Mouse (Mus musculus): ENCODE results near the gene Golm1.

The Golm1 gene

DNA sequence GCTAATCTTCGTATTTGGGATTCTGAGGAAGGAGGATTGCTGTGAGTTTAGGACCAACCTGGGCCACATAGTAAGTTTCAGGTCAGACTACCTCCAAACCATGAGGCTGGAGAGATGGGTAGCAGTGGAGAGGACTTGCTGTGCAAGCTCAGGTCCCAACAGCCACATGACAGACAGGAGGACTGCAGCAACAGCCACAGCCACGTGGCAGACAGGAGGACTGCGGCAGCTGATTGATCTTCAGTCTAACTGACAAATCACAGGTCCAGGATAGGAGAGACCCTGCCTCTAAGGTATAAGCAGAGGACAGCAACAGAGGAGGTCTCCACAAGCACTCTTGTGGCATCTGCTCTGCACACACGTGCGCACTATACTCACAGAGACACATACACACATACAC, 17.8 kb downstream of the Golm1 start:
- H3K9me3 ChIP-seq (ENCODE audit: low read length) = no peaks in the 10 kb centered on the region; the same call in 1 of the 2 replicates
- H3K4me3 ChIP-seq (replicated peaks; ENCODE audit: low read length) = peak overlapping the region; percentile 51; the same call in 1 of the 2 replicates
- no peak for TF ChIP-seq NANOG (IDR thresholded peaks at IDR 0.05; ENCODE audit: borderline replicate concordance, low read length)
- TF ChIP-seq CTCF (conservative IDR thresholded peaks at IDR 0.05; ENCODE audit: low read length) = no peak
- no peak for TF ChIP-seq POU5F1 (IDR thresholded peaks at IDR 0.05; ENCODE audit: borderline replicate concordance, low read length)
- peaks cover 32% of the 10 kb centered on the region for H3K36me3 ChIP-seq (ENCODE audit: insufficient read depth, low read length)
- no peaks in the 10 kb centered on the region for H3K27me3 ChIP-seq (ENCODE audit: insufficient read depth, low read length)
- H3K4me1 ChIP-seq (replicated peaks; ENCODE audit: low read depth, low read length) = peaks cover 99% of the 10 kb centered on the region

DNA sequence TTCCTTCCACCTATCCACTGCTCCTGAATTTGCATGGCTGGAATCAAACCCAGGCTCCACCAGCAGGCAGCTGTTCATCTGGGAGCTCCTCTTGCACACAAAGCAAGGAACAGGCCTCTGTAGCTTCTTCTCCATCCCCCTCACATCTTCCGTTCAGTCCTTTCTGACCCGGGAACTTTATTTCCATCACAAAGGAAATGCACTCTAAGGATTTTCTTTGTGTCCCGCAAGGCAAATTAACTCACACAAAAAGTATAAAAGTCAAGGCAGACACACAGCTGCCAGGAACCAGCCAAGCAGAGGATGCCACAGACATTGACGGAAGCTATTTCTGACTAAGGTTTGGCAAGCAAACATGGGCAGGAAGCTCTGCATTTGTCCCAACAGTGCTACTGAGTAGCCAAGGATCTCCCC, 18.6 kb downstream of the Golm1 start:
- no peak for TF ChIP-seq CTCF (conservative IDR thresholded peaks at IDR 0.05; ENCODE audit: low read length)
- TF ChIP-seq POU5F1 (IDR thresholded peaks at IDR 0.05; ENCODE audit: borderline replicate concordance, low read length) = 0 out of 2 replicates have a peak, but pooled peaks have one; percentile 57

DNA sequence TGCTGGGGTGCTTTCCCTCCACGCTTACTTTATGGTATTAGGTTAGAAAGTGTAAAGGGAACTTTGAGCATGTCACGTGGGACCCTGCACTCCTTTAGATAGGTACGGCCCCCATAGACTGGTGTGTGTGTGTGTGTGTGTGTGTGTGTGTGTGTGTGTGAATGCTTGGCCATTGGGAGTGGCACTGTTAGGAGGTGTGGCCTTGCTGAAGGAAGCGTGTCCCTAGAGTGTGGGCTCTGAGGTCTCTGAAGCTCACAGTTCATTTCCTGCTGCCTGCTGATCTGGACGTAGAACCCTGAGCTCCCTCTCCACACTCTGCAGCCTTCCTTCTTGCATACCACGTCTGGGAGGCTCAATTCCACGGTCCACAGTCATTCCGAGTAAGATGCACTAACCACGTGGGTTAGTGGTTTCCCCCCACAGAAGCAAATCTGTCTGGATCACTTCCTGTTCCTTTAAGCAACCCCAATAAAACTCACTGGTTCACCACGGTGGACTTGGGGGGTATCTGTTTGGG, 19.2 kb downstream of the Golm1 start:
- H3K4me3 ChIP-seq (replicated peaks; ENCODE audit: low read length) = peak overlapping the region; percentile 63
- no peaks in the 10 kb centered on the region for H3K27me3 ChIP-seq (ENCODE audit: insufficient read depth, low read length)
- H3K36me3 ChIP-seq (ENCODE audit: insufficient read depth, low read length) = peaks cover 36% of the 10 kb centered on the region
- no peaks in the 10 kb centered on the region; the same call in 1 of the 2 replicates for H3K9me3 ChIP-seq (ENCODE audit: low read length)
- H3K4me1 ChIP-seq (replicated peaks; ENCODE audit: low read depth, low read length) = peaks cover 100% of the 10 kb centered on the region
- TF ChIP-seq NANOG (IDR thresholded peaks at IDR 0.05; ENCODE audit: borderline replicate concordance, low read length) (no peak), CTCF (conservative IDR thresholded peaks at IDR 0.05; ENCODE audit: low read length) (no peak), POU5F1 (IDR thresholded peaks at IDR 0.05; ENCODE audit: borderline replicate concordance, low read length) (no peak)

More for the DNA sequence above, 18.6 kb downstream of the Golm1 start:
- no peaks in the 10 kb centered on the region for H3K27me3 ChIP-seq (ENCODE audit: insufficient read depth, low read length)
- H3K36me3 ChIP-seq (ENCODE audit: insufficient read depth, low read length) = peaks cover 33% of the 10 kb centered on the region
- H3K4me1 ChIP-seq (replicated peaks; ENCODE audit: low read depth, low read length) = peaks cover 100% of the 10 kb centered on the region
- peak overlapping the region; percentile 63 for H3K4me3 ChIP-seq (replicated peaks; ENCODE audit: low read length)
- no peaks in the 10 kb centered on the region; the same call in 1 of the 2 replicates for H3K9me3 ChIP-seq (ENCODE audit: low read length)

- H3K4me3 ChIP-seq (replicated peaks; ENCODE audit: low read length) = peak overlapping the region; percentile 5; the same call in 1 of the 2 replicates
- TF ChIP-seq CTCF (conservative IDR thresholded peaks at IDR 0.05; ENCODE audit: low read length) (no peak), NANOG (IDR thresholded peaks at IDR 0.05; ENCODE audit: borderline replicate concordance, low read length) (no peak), POU5F1 (IDR thresholded peaks at IDR 0.05; ENCODE audit: borderline replicate concordance, low read length) (no peak)
- H3K27me3 ChIP-seq (ENCODE audit: insufficient read depth, low read length) = no peaks in the 10 kb centered on the region
- H3K4me1 ChIP-seq (replicated peaks; ENCODE audit: low read depth, low read length) = peaks cover 100% of the 10 kb centered on the region
- peaks cover 41% of the 10 kb centered on the region for H3K36me3 ChIP-seq (ENCODE audit: insufficient read depth, low read length)
- no peaks in the 10 kb centered on the region; the same call in 1 of the 2 replicates for H3K9me3 ChIP-seq (ENCODE audit: low read length)
Observed at GRCm38 (mm10) chr13:59655718-59656315, 19.8 kb downstream of the Golm1 start.

GRCm38 (mm10) chr13:59654465-59654864, 21.1 kb downstream of the Golm1 start:
- H3K4me3 ChIP-seq (replicated peaks; ENCODE audit: low read length) = peak overlapping the region; percentile 35; the same call in 1 of the 2 replicates
- peaks cover 100% of the 10 kb centered on the region for H3K4me1 ChIP-seq (replicated peaks; ENCODE audit: low read depth, low read length)
- peaks cover 50% of the 10 kb centered on the region for H3K36me3 ChIP-seq (ENCODE audit: insufficient read depth, low read length)
- TF ChIP-seq NANOG (IDR thresholded peaks at IDR 0.05; ENCODE audit: borderline replicate concordance, low read length) (no peak), CTCF (conservative IDR thresholded peaks at IDR 0.05; ENCODE audit: low read length) (no peak), POU5F1 (IDR thresholded peaks at IDR 0.05; ENCODE audit: borderline replicate concordance, low read length) (no peak)
- H3K27me3 ChIP-seq (ENCODE audit: insufficient read depth, low read length) = no peaks in the 10 kb centered on the region
- no peaks in the 10 kb centered on the region; the same call in 1 of the 2 replicates for H3K9me3 ChIP-seq (ENCODE audit: low read length)

GRCm38 (mm10) chr13:59653136-59653535, 22.5 kb downstream of the Golm1 start:
- Histone ChIP-seq H3K27me3 (ENCODE audit: insufficient read depth, low read length) (no peaks in the 10 kb centered on the region), H3K4me3 (replicated peaks; ENCODE audit: low read length) (0 out of 2 replicates have a peak overlapping the region, but pooled peaks have one; percentile 10)
- TF ChIP-seq POU5F1 (IDR thresholded peaks at IDR 0.05; ENCODE audit: borderline replicate concordance, low read length) (no peak), NANOG (IDR thresholded peaks at IDR 0.05; ENCODE audit: borderline replicate concordance, low read length) (no peak), CTCF (conservative IDR thresholded peaks at IDR 0.05; ENCODE audit: low read length) (no peak)

GRCm38 (mm10) chr13:59652651-59653050, 23.0 kb downstream of the Golm1 start:
- Histone ChIP-seq H3K4me1 (replicated peaks; ENCODE audit: low read depth, low read length) (peaks cover 100% of the 10 kb centered on the region), H3K4me3 (replicated peaks; ENCODE audit: low read length) (no peak overlapping the region), H3K9me3 (ENCODE audit: low read length) (no peaks in the 10 kb centered on the region), H3K27me3 (ENCODE audit: insufficient read depth, low read length) (no peaks in the 10 kb centered on the region), H3K36me3 (ENCODE audit: insufficient read depth, low read length) (peaks cover 56% of the 10 kb centered on the region)
- TF ChIP-seq NANOG (IDR thresholded peaks at IDR 0.05; ENCODE audit: borderline replicate concordance, low read length) (no peak), POU5F1 (IDR thresholded peaks at IDR 0.05; ENCODE audit: borderline replicate concordance, low read length) (no peak), CTCF (conservative IDR thresholded peaks at IDR 0.05; ENCODE audit: low read length) (no peak)

More at GRCm38 (mm10) chr13:59653136-59653535, 22.5 kb downstream of the Golm1 start:
- H3K4me1 ChIP-seq (replicated peaks; ENCODE audit: low read depth, low read length) = peaks cover 100% of the 10 kb centered on the region
- H3K36me3 ChIP-seq (ENCODE audit: insufficient read depth, low read length) = peaks cover 52% of the 10 kb centered on the region
- no peaks in the 10 kb centered on the region for H3K9me3 ChIP-seq (ENCODE audit: low read length)

DNA sequence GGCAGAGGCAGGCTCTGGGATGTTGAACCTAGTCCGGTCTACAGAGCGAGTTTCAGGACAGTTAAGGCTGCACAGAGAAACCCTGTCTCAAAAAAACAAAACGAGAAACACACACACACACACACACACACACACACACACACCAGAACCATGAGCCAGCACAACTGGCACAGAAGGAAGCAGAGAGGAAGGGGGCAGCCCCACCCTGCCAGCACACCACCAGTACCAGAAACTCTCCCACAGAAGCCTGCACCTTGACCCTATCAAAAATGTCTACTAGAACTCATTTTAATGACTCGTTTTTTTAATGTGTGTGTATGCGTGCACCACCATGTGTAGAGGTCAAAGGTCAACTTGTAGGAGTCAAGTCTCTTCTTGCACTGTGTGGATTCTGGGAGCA, 25.8 kb downstream of the Golm1 start:
- TF ChIP-seq CTCF (conservative IDR thresholded peaks at IDR 0.05; ENCODE audit: low read length) = no peak
- no peak for TF ChIP-seq NANOG (IDR thresholded peaks at IDR 0.05; ENCODE audit: borderline replicate concordance, low read length)
- no peak for TF ChIP-seq POU5F1 (IDR thresholded peaks at IDR 0.05; ENCODE audit: borderline replicate concordance, low read length)
- Histone ChIP-seq H3K4me1 (replicated peaks; ENCODE audit: low read depth, low read length) (peaks cover 100% of the 10 kb centered on the region), H3K9me3 (ENCODE audit: low read length) (no peaks in the 10 kb centered on the region), H3K27me3 (ENCODE audit: insufficient read depth, low read length) (no peaks in the 10 kb centered on the region), H3K36me3 (ENCODE audit: insufficient read depth, low read length) (peaks cover 66% of the 10 kb centered on the region), H3K4me3 (replicated peaks; ENCODE audit: low read length) (no peak overlapping the region)

Data from E14TG2a.4 (cell line).